In genomic region chr1:90206684-90207083, GRCm38 (mm10) we compare ENCODE assay signal across 9 mouse cellular contexts. TPM values are rescaled to one million over a fixed set of nuclear protein-coding genes. Genes with fewer than 3 reads are reported as not detected.
A peak's percentile ranks its signal among the peaks of the same experiment; 100 is the strongest.
DNase-seq lines count a peak whose midpoint lies in the region; ATAC-seq and TF ChIP-seq lines count a peak whose summit lies in the region.
"Had no signal": no experiment of that assay in that cellular context is flagged by ENCODE, and none has a peak within 500 bp of the region (broad histone marks: within the 10 kb centered on the region; RNA-seq: fewer than 3 reads in every experiment).

No protein-coding gene starts in this region.

- H3K9ac ChIP-seq in kidney, embryonic 15.5 days = peak overlapping the region; percentile 73; the same call in 1 of the 2 replicates
- peak overlapping the region; percentile 81 for H3K9ac ChIP-seq in forebrain, embryonic 11.5 days (ENCODE audit: low read length)
- 0 out of 2 replicates have a peak overlapping the region, but pooled peaks have one; percentile 22 for H3K9ac ChIP-seq in hindbrain, postnatal 0 days (replicated peaks; ENCODE audit: low read length)

- H3K4me2 ChIP-seq in kidney, embryonic 15.5 days = peak overlapping the region; percentile 59
- peak overlapping the region; percentile 64 for H3K4me2 ChIP-seq in forebrain, embryonic 11.5 days (ENCODE audit: low read depth, low read length, severe bottlenecking)
- peak overlapping the region; percentile 56 for H3K4me2 ChIP-seq in hindbrain, postnatal 0 days (ENCODE audit: low read depth, low read length)
- H3K4me2 ChIP-seq in myocyte (ENCODE audit: low read depth) = peak overlapping the region; percentile 76

- H3K4me3 ChIP-seq in kidney, embryonic 15.5 days (replicated peaks) = peak overlapping the region; percentile 60
- peak overlapping the region; percentile 64 for H3K4me3 ChIP-seq in forebrain, embryonic 11.5 days (ENCODE audit: low read depth, low read length)
- peak overlapping the region; percentile 42; the same call in 1 of the 2 replicates for H3K4me3 ChIP-seq in hindbrain, postnatal 0 days (ENCODE audit: low read length)
- no peak overlapping the region for H3K4me3 ChIP-seq in myocyte

- H3K27ac ChIP-seq in kidney, embryonic 15.5 days = peak overlapping the region; percentile 61
- H3K27ac ChIP-seq in forebrain, embryonic 11.5 days (ENCODE audit: low read depth, low read length) = 0 out of 2 replicates have a peak overlapping the region, but pooled peaks have one; percentile 25
- H3K27ac ChIP-seq in hindbrain, postnatal 0 days = no peak overlapping the region

- no peak for TF ChIP-seq POLR2A in myocyte (IDR thresholded peaks at IDR 0.05; ENCODE audit: insufficient read length, low read depth)

- H3K4me1 ChIP-seq in kidney, embryonic 15.5 days = peaks cover 83% of the 10 kb centered on the region
- peaks cover 45% of the 10 kb centered on the region for H3K4me1 ChIP-seq in forebrain, embryonic 11.5 days (replicated peaks; ENCODE audit: control insufficient read depth, insufficient read depth, low read length)
- H3K4me1 ChIP-seq in hindbrain, postnatal 0 days (ENCODE audit: insufficient read depth, low read length) = peaks cover 39% of the 10 kb centered on the region

- no peak for DNase-seq in kidney, postnatal 4 days
- no peak for DNase-seq in forebrain, embryonic 11.5 days (ENCODE audit: low spot score)
- no peak for DNase-seq in hindbrain, postnatal 0 days (ENCODE audit: low spot score)
- DNase-seq in frontal cortex, postnatal 14 days (ENCODE audit: low spot score in 2 of 2) = no peak
- no peak for DNase-seq in frontal cortex, postnatal 10 days (ENCODE audit: low spot score in 2 of 2)
- DNase-seq in ovary, adult 18-20 months (ENCODE audit: low spot score) = no peak

- no peak for TF ChIP-seq CTCF in hindbrain, postnatal 0 days (IDR thresholded peaks at IDR 0.05; ENCODE audit: low read depth)

- no peaks in the 10 kb centered on the region for H3K9me3 ChIP-seq in kidney, embryonic 15.5 days (replicated peaks)
- H3K9me3 ChIP-seq in forebrain, embryonic 11.5 days (ENCODE audit: control insufficient read depth, low read length) = no peaks in the 10 kb centered on the region
- H3K9me3 ChIP-seq in hindbrain, postnatal 0 days (ENCODE audit: low read length) = no peaks in the 10 kb centered on the region

- 0 out of 2 replicates have a peak, but pooled peaks cover 10% of the 10 kb centered on the region for H3K27me3 ChIP-seq in kidney, embryonic 15.5 days
- peaks cover 3% of the 10 kb centered on the region; the same call in 1 of the 2 replicates for H3K27me3 ChIP-seq in forebrain, embryonic 11.5 days (ENCODE audit: control insufficient read depth, insufficient read depth, low read length)
- H3K27me3 ChIP-seq in hindbrain, postnatal 0 days (ENCODE audit: insufficient read depth, low read length) = no peaks in the 10 kb centered on the region
- no peaks in the 10 kb centered on the region for H3K27me3 ChIP-seq in myocyte (ENCODE audit: control insufficient read depth, insufficient read depth, insufficient read length)

- H3K36me3 ChIP-seq in kidney, embryonic 15.5 days = peaks cover 5% of the 10 kb centered on the region; the same call in 1 of the 2 replicates
- no peaks in the 10 kb centered on the region for H3K36me3 ChIP-seq in forebrain, embryonic 11.5 days (ENCODE audit: control insufficient read depth, insufficient read depth, low read length)
- H3K36me3 ChIP-seq in hindbrain, postnatal 0 days (ENCODE audit: insufficient read depth, low read length) = no peaks in the 10 kb centered on the region
- no peaks in the 10 kb centered on the region for H3K36me3 ChIP-seq in myocyte (ENCODE audit: control insufficient read depth, insufficient read depth)

- no peak for ATAC-seq in kidney, embryonic 15.5 days (replicated peaks; ENCODE audit: low FRiP score)
- ATAC-seq in forebrain, embryonic 11.5 days (replicated peaks; ENCODE audit: low FRiP score) = no peak
- ATAC-seq in hindbrain, postnatal 0 days = no peak

- H3K79me2 ChIP-seq in myocyte (ENCODE audit: control insufficient read depth, insufficient read depth) = peaks cover 66% of the 10 kb centered on the region

- WGBS in kidney, embryonic 15.5 days = 44% methylated on average over 3 of the region's 3 CpGs
- 67% methylated on average over 3 of the region's 3 CpGs for whole genome bisulfite sequencing in forebrain, embryonic 11.5 days
- 31% methylated on average over 3 of the region's 3 CpGs for WGBS in hindbrain, postnatal 0 days

- H3ac ChIP-seq in myocyte (ENCODE audit: control insufficient read depth, insufficient read length) = no peak overlapping the region

TF ChIP-seq in myocyte, 11 proteins besides CTCF, POLR2A, EP300 and RAD21:
- TF ChIP-seq TCF3 (IDR thresholded peaks at IDR 0.05; ENCODE audit: insufficient read length, low read depth) = no peak
- TF ChIP-seq USF1 (IDR thresholded peaks at IDR 0.05; ENCODE audit: low read depth) = no peak
- no peak for TF ChIP-seq POLR2AphosphoS2 (IDR thresholded peaks at IDR 0.05; ENCODE audit: insufficient read length, low read depth)
- no peak for TF ChIP-seq CEBPB (IDR thresholded peaks at IDR 0.05; ENCODE audit: insufficient read depth, poor library complexity, severe bottlenecking)
- no peak for TF ChIP-seq REST (IDR thresholded peaks at IDR 0.05; ENCODE audit: insufficient read depth, insufficient read length)
- TF ChIP-seq MYOG (IDR thresholded peaks at IDR 0.05; ENCODE audit: control insufficient read depth in 1 of 3, insufficient read depth in 1 of 3, insufficient read length in 2 of 3, low read depth in 2 of 3) = no peak
- TF ChIP-seq MAX (IDR thresholded peaks at IDR 0.05; ENCODE audit: low read depth) = no peak
- TF ChIP-seq SRF (IDR thresholded peaks at IDR 0.05; ENCODE audit: control insufficient read depth, insufficient read length, low read depth) = no peak
- no peak for TF ChIP-seq TCF12 (IDR thresholded peaks at IDR 0.05; ENCODE audit: insufficient read depth, poor library complexity, severe bottlenecking)
- TF ChIP-seq MYOD1 (IDR thresholded peaks at IDR 0.05; ENCODE audit: control insufficient read depth in 1 of 3, insufficient read length in 2 of 3, low read depth in 2 of 3) = no peak
- TF ChIP-seq E2F4 (IDR thresholded peaks at IDR 0.05; ENCODE audit: insufficient read depth) = no peak
TF ChIP-seq in myocyte: peak in this region for 0.

RNA-seq across cellular contexts. Expression of gene Ackr3, which starts 2.9 kb away (rescaled TPM):
- polyA plus RNA-seq in kidney, embryonic 15.5 days (2015; fragmentation: Nextera tagmentation; extraction: Ambion mirVana) = 42.9 and 46.8 TPM in 2 replicates
- 31.2 and 31.9 TPM in 2 replicates for polyA plus RNA-seq in forebrain, embryonic 11.5 days (2014; fragmentation: Nextera tagmentation; extraction: Ambion mirVana)
- 7.2 and 13.1 TPM in 2 replicates for total RNA-seq in hindbrain, postnatal 0 days (2014; rRNA removed)
- 7.4 and 7.8 TPM in 2 replicates for polyA plus RNA-seq in hindbrain, postnatal 0 days (2015; fragmentation: Nextera tagmentation; extraction: Ambion mirVana)
- 10.8 TPM for polyA plus RNA-seq in myocyte (2012; fragmentation: generic; extraction: Trizol)
- total RNA-seq: megakaryocyte, adult 5-6 weeks had no signal

RNA-seq across cellular contexts. Expression of gene Iqca, which starts 53.5 kb away (rescaled TPM):
- 0.14 and 0.17 TPM in 2 replicates for polyA plus RNA-seq in kidney, embryonic 15.5 days (2015; fragmentation: Nextera tagmentation; extraction: Ambion mirVana)
- polyA plus RNA-seq in forebrain, embryonic 11.5 days (2014; fragmentation: Nextera tagmentation; extraction: Ambion mirVana) = 0.29 and 0.36 TPM in 2 replicates
- 0.58 and 1.8 TPM in 2 replicates for total RNA-seq in hindbrain, postnatal 0 days (2014; rRNA removed)
- 0.71 and 1.2 TPM in 2 replicates for polyA plus RNA-seq in hindbrain, postnatal 0 days (2015; fragmentation: Nextera tagmentation; extraction: Ambion mirVana)
- 0.02 TPM for polyA plus RNA-seq in myocyte (2012; fragmentation: generic; extraction: Trizol)
- total RNA-seq: megakaryocyte, adult 5-6 weeks had no signal

Comparison
In these comparisons a context has a peak if more than half of its experiments do, and no peak if none do; other contexts are left out.
1. H3K9ac ChIP-seq: peak in every context shown above with its lines; median percentile 81 in forebrain, embryonic 11.5 days; 73 in kidney, embryonic 15.5 days; 22 in hindbrain, postnatal 0 days.